Mouse (Mus musculus) small intestine, adult 10 weeks (tissue): ENCODE data around the gene Selenbp2. TPM values are rescaled to one million over a fixed set of nuclear protein-coding genes. Genes with fewer than 3 reads are reported as not detected.

Experiments
- polyA plus RNA-seq: library from polyadenylated mRNA; stranded (reverse); fragments of 350-450 nt; fragmentation: Illumina TruSeq; extraction: RNeasy Lipid Tissue Mini Kit (QIAGEN cat#74804); gene quantifications from one replicate; pipeline ENCODE4 v1.2.3, GENCODE M21; 2014; ENCODE audit warnings: low replicate concordance

Gene Selenbp2
- not detected for polyA plus RNA-seq

GRCm38 (mm10) chr3:94693329-94693825 is at the start of gene Selenbp2:
Gene Selenbp2 (plus strand): TSS chr3:94693556.

GRCm38 (mm10) chr3:94658740-94659095 is 34.6 kb upstream of the Selenbp2 start, which contains the start of gene Tuft1:
Gene Tuft1 (minus strand): TSS chr3:94658872.

Other genes starting within 250 kb of the Selenbp2 start
- not detected for gene Oaz3, start 249.6 kb upstream of the Selenbp2 start, polyA plus RNA-seq
- 0.19 TPM for gene Celf3, start 215.3 kb upstream of the Selenbp2 start, polyA plus RNA-seq
- 0.85 TPM for gene Riiad1, start 213.2 kb upstream of the Selenbp2 start, polyA plus RNA-seq
- 38.1 TPM for gene Snx27, start 110.8 kb upstream of the Selenbp2 start, polyA plus RNA-seq
- not detected for gene Gm10972, start 50.4 kb upstream of the Selenbp2 start, polyA plus RNA-seq
- 9.9 TPM for gene Tuft1, start 34.7 kb upstream of the Selenbp2 start, polyA plus RNA-seq
- gene Cgn, start 92.9 kb downstream of the Selenbp2 start, polyA plus RNA-seq = 18.8 TPM
- gene Pogz, start 144.0 kb downstream of the Selenbp2 start, polyA plus RNA-seq = 11.0 TPM
- 19.9 TPM for gene Psmb4, start 193.4 kb downstream of the Selenbp2 start, polyA plus RNA-seq
- 2.3 TPM for gene Selenbp1, start 239.5 kb downstream of the Selenbp2 start, polyA plus RNA-seq